Mouse (Mus musculus) MEL (cell line): ENCODE data around the gene Tpcn1. TPM values are rescaled to one million over a fixed set of nuclear protein-coding genes. Genes with fewer than 3 reads are reported as not detected.

ENCODE experiments used
- DNase-seq: peaks from one replicate; pipeline ENCODE4 v3.0.0; 2011; ENCODE audit warnings: low read depth, low spot score
- H3K27ac ChIP-seq: 2 replicates; pipeline ENCODE4 v1.5.1; 2012; ENCODE audit warnings: low read depth, mild to moderate bottlenecking, control low read depth, low read length, moderate library complexity; ENCODE audit not compliant: control insufficient read depth
- H3K27me3 ChIP-seq, 2 experiments: fragments of 150-350 bp in 1 of 2; sonication (generic) in 1 of 2; 2 replicates each; pipeline ENCODE4 v1.6.1; 2012; ENCODE audit warnings: low read length in 2 of 2, mild to moderate bottlenecking in 2 of 2, improper control_type of control experiment in 1 of 2, moderate library complexity in 1 of 2; ENCODE audit not compliant: insufficient read depth in 2 of 2, control insufficient read depth in 1 of 2
- H3K36me3 ChIP-seq, 2 experiments: 2 replicates each; pipeline ENCODE4 v1.6.1; 2012 to 2014; ENCODE audit warnings: low read length in 2 of 2, improper control_type of control experiment in 1 of 2, inconsistent platforms in 1 of 2, mild to moderate bottlenecking in 1 of 2; ENCODE audit not compliant: insufficient read depth in 2 of 2, control insufficient read depth in 1 of 2
- H3K4me1 ChIP-seq, 2 experiments: fragments of 150-350 bp in 1 of 2; sonication (generic) in 1 of 2; 2 replicates each; pipeline ENCODE4 v1.6.1; 2012; ENCODE audit warnings: low read length in 2 of 2, improper control_type of control experiment in 1 of 2, mild to moderate bottlenecking in 1 of 2; ENCODE audit not compliant: insufficient read depth in 2 of 2, control insufficient read depth in 1 of 2
- H3K4me3 ChIP-seq, 2 experiments: fragments of 150-350 bp in 1 of 2; sonication (generic) in 1 of 2; 2 replicates each; pipeline ENCODE4 v1.5.1; 2012; ENCODE audit warnings: low read depth in 2 of 2, low read length in 2 of 2, mild to moderate bottlenecking in 2 of 2, moderate library complexity in 2 of 2, control low read depth in 1 of 2, improper control_type of control experiment in 1 of 2; ENCODE audit not compliant: control insufficient read depth in 1 of 2, insufficient read depth in 1 of 2
- H3K79me2 ChIP-seq: 2 replicates; pipeline ENCODE4 v1.6.1; 2012; ENCODE audit warnings: mild to moderate bottlenecking, low read length, moderate library complexity; ENCODE audit not compliant: control insufficient read depth, poor library complexity, insufficient read depth
- H3K9ac ChIP-seq: 2 replicates; pipeline ENCODE4 v1.6.1; 2012; ENCODE audit warnings: low read depth, mild to moderate bottlenecking, control low read depth, low read length, moderate library complexity; ENCODE audit not compliant: control insufficient read depth, poor library complexity, severe bottlenecking
- H3K9me3 ChIP-seq: fragments of 150-350 bp; sonication (generic); replicated peaks from 2 replicates; pipeline ENCODE4 v1.6.1; 2012; ENCODE audit warnings: mild to moderate bottlenecking, low read length, improper control_type of control experiment, moderate library complexity; ENCODE audit not compliant: insufficient read depth
- CHD1 ChIP-seq: IDR thresholded peaks from 2 replicates; pipeline ENCODE4 v1.6.1; 2012; ENCODE audit warnings: low read depth, mild to moderate bottlenecking, inconsistent platforms, low read length, improper control_type of control experiment
- CHD2 ChIP-seq: IDR thresholded peaks from 2 replicates; pipeline ENCODE4 v1.6.1; 2011; ENCODE audit warnings: low read length, improper control_type of control experiment
- E2F4 ChIP-seq: IDR thresholded peaks from 2 replicates; pipeline ENCODE4 v1.6.1; 2011; ENCODE audit warnings: low read depth, low read length, improper control_type of control experiment, borderline replicate concordance
- ELF1 ChIP-seq: IDR thresholded peaks from 2 replicates; pipeline ENCODE4 v1.6.1; 2014; ENCODE audit warnings: low read depth, mild to moderate bottlenecking, inconsistent platforms, low read length, improper control_type of control experiment, moderate library complexity
- EP300 ChIP-seq, 2 experiments: IDR thresholded peaks; 2 replicates each; pipeline ENCODE4 v1.6.1; 2011; ENCODE audit warnings: improper control_type of control experiment in 2 of 2, low read length in 2 of 2, low read depth in 1 of 2, mild to moderate bottlenecking in 1 of 2
- HCFC1 ChIP-seq: IDR thresholded peaks from 2 replicates; pipeline ENCODE4 v1.6.1; 2012; ENCODE audit warnings: low read depth, mild to moderate bottlenecking, inconsistent platforms, low read length, improper control_type of control experiment, moderate library complexity
- KAT2A ChIP-seq: conservative IDR thresholded peaks from 2 replicates; pipeline ENCODE4 v1.6.1; 2012; ENCODE audit warnings: low read depth, low read length, improper control_type of control experiment, inconsistent platforms
- MAX ChIP-seq: IDR thresholded peaks from 2 replicates; pipeline ENCODE4 v1.6.1; 2011; ENCODE audit warnings: low read length, improper control_type of control experiment
- MAZ ChIP-seq: IDR thresholded peaks from 2 replicates; pipeline ENCODE4 v1.6.1; 2012; ENCODE audit warnings: low read depth, mild to moderate bottlenecking, inconsistent platforms, low read length, improper control_type of control experiment
- MEF2A ChIP-seq: IDR thresholded peaks from 2 replicates; pipeline ENCODE4 v1.6.1; 2014; ENCODE audit warnings: low read depth, mild to moderate bottlenecking, inconsistent platforms, low read length, improper control_type of control experiment; ENCODE audit not compliant: poor library complexity, insufficient replicate concordance, severe bottlenecking; ENCODE audit errors: extremely low read depth
- MXI1 ChIP-seq: IDR thresholded peaks from 2 replicates; pipeline ENCODE4 v1.6.1; 2011; ENCODE audit warnings: mild to moderate bottlenecking, low read depth, low read length, improper control_type of control experiment
- MYC ChIP-seq: IDR thresholded peaks from 2 replicates; pipeline ENCODE4 v1.6.1; 2011; ENCODE audit warnings: low read depth, mild to moderate bottlenecking, low read length, improper control_type of control experiment, moderate library complexity
- NELFE ChIP-seq: IDR thresholded peaks from 2 replicates; pipeline ENCODE4 v1.6.1; 2011; ENCODE audit warnings: low read depth, low read length, improper control_type of control experiment
- NRF1 ChIP-seq: IDR thresholded peaks from 2 replicates; pipeline ENCODE4 v1.6.1; 2014; ENCODE audit warnings: low read depth, mild to moderate bottlenecking, inconsistent platforms, low read length, improper control_type of control experiment, moderate library complexity; ENCODE audit not compliant: poor library complexity, insufficient read depth, severe bottlenecking
- POLR2A ChIP-seq, 2 experiments: IDR thresholded peaks; 2 replicates each; pipeline ENCODE4 v1.6.1; 2011 to 2012; ENCODE audit warnings: low read length in 2 of 2, mild to moderate bottlenecking in 2 of 2, control low read depth in 1 of 2, improper control_type of control experiment in 1 of 2, low read depth in 1 of 2, moderate library complexity in 1 of 2; ENCODE audit not compliant: control insufficient read depth in 1 of 2, insufficient read depth in 1 of 2, poor library complexity in 1 of 2
- SMC3 ChIP-seq: IDR thresholded peaks from 2 replicates; pipeline ENCODE4 v1.6.1; 2011; ENCODE audit warnings: low read depth, low read length, improper control_type of control experiment
- TBP ChIP-seq: IDR thresholded peaks from 2 replicates; pipeline ENCODE4 v1.8.0; 2011; ENCODE audit warnings: low read depth, low read length, improper control_type of control experiment
- TCF12 ChIP-seq: IDR thresholded peaks from 2 replicates; pipeline ENCODE4 v1.6.1; 2014; ENCODE audit warnings: low read depth, mild to moderate bottlenecking, inconsistent platforms, low read length, improper control_type of control experiment, moderate library complexity
- UBTF ChIP-seq: IDR thresholded peaks from 2 replicates; pipeline ENCODE4 v1.6.1; 2012; ENCODE audit warnings: low read depth, mild to moderate bottlenecking, inconsistent platforms, low read length, improper control_type of control experiment, moderate library complexity, borderline replicate concordance; ENCODE audit not compliant: insufficient read depth
- USF1 ChIP-seq: IDR thresholded peaks from 2 replicates; pipeline ENCODE4 v1.6.1; 2014; ENCODE audit warnings: low read depth, mild to moderate bottlenecking, inconsistent platforms, low read length, improper control_type of control experiment, moderate library complexity
- USF2 ChIP-seq, 2 experiments: IDR thresholded peaks; 2 replicates each; pipeline ENCODE4 v1.6.1; 2011 to 2012; ENCODE audit warnings: improper control_type of control experiment in 2 of 2, low read length in 2 of 2, borderline replicate concordance in 1 of 2, inconsistent platforms in 1 of 2, low read depth in 1 of 2, mild to moderate bottlenecking in 1 of 2; ENCODE audit not compliant: insufficient read depth in 1 of 2
- ZC3H11A ChIP-seq: IDR thresholded peaks from 2 replicates; pipeline ENCODE4 v1.6.1; 2012; ENCODE audit warnings: low read depth, mild to moderate bottlenecking, inconsistent platforms, low read length, improper control_type of control experiment
- ZNF384 ChIP-seq: IDR thresholded peaks from 2 replicates; pipeline ENCODE4 v1.6.1; 2012; ENCODE audit warnings: low read depth, mild to moderate bottlenecking, inconsistent platforms, low read length, improper control_type of control experiment
- polyA plus RNA-seq, 2 experiments: library from polyadenylated mRNA; stranded (reverse) in 1 of 2; unstranded in 1 of 2; fragments of >175 nt in 1 of 2; fragments of >200 nt in 1 of 2; gene quantifications; 2 replicates each; pipeline versions ENCODE4 v1.2.1 to v1.2.4; 2012; ENCODE audit warnings: low replicate concordance in 2 of 2, low read depth in 1 of 2; ENCODE audit not compliant: insufficient read length in 2 of 2, insufficient read depth in 1 of 2, missing spikeins in 1 of 2
- total RNA-seq: library from RNA; depleted of rRNA; stranded (reverse); fragments of 300-350 nt; gene quantifications from 2 replicates; pipeline ENCODE4 v1.2.3, GENCODE M21; 2012

Tpcn1 gene
- total and polyA plus RNA-seq, 3 experiments: 11.3 to 43.2 TPM; not detected in 1

DNA sequence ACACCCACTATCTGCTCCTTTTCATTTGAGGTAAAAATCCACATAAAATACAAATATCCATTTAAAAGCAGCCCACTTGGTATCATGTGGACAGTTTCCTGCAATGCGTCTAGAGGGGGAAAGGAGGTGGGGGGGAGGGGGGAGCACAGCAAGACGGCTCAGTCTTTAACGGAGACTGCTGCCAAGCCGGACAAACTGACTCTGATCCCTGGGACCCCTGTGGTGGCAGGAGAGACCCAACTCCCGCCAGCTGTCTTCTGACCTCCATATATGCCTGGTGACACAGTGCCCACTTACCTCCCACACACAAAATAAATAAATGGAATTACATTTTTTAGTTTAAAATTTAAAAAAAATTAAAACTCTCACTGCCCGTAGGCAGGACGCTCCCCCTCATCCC is 15.0 kb upstream of the Tpcn1 start:
- Histone ChIP-seq H3K4me3 (no peak overlapping the region), H3K9me3 (no peaks in the 10 kb centered on the region), H3K4me1 (peaks cover 17 to 24% of the 10 kb centered on the region in 2 experiments), H3K27me3 (no peaks in the 10 kb centered on the region), H3K9ac (no peak overlapping the region), H3K79me2 (no peaks in the 10 kb centered on the region), H3K27ac (no peak overlapping the region)
- TF ChIP-seq UBTF: no peak
- no peak for TF ChIP-seq TCF12
- TF ChIP-seq MEF2A: no peak
- TF ChIP-seq USF2 (IDR thresholded peaks at IDR 0.05; ENCODE audit: borderline replicate concordance in 1 of 2, insufficient read depth in 1 of 2, low read depth in 1 of 2, low read length in 2 of 2): no peak
- no peak for TF ChIP-seq HCFC1
- TF ChIP-seq MAX: no peak
- no peak for TF ChIP-seq NRF1
- no peak for TF ChIP-seq USF1
- no peak for TF ChIP-seq TBP
- TF ChIP-seq ZC3H11A: no peak
- TF ChIP-seq POLR2A (IDR thresholded peaks at IDR 0.05; ENCODE audit: control insufficient read depth in 1 of 2, insufficient read depth in 1 of 2, low read depth in 1 of 2, low read length in 2 of 2, poor library complexity in 1 of 2): no peak
- no peak for TF ChIP-seq CHD1
- no peak for TF ChIP-seq MAZ
- TF ChIP-seq E2F4: no peak
- TF ChIP-seq ZNF384: no peak
- no peak for TF ChIP-seq ELF1
- no peak for TF ChIP-seq MYC
- TF ChIP-seq NELFE: no peak
- TF ChIP-seq, all 39 proteins: peak for 0
- H3K36me3 ChIP-seq: peaks cover 0 to 11% of the 10 kb centered on the region in 2 experiments; a peak in 2 of 4 replicates
- no peak for DNase-seq

DNA sequence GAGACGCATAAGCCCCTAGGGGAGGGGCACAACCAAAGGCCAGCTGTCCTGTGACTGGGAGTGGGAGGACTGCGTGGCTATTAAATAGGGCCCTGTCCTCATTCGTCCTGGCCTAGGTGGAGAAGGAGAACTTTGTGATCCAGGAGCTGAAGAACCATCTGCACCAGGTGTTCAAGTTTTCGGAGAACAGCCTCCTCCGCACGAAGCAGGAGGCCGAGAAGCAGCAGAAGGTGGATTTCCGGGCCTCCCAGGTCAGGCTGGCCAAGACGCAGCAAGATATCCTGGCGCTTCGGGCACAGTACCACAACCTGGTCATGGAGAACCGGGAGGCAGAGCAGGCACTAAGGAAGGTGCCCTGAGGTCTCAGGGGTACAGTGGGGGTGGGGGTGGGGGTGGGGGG is 13.7 kb upstream of the Tpcn1 start:
- Histone ChIP-seq H3K9ac (no peak overlapping the region), H3K4me1 (peaks cover 17 to 24% of the 10 kb centered on the region in 2 experiments), H3K4me3 (no peak overlapping the region), H3K36me3 (peaks cover 0 to 11% of the 10 kb centered on the region in 2 experiments; a peak in 2 of 4 replicates), H3K9me3 (no peaks in the 10 kb centered on the region), H3K27ac (no peak overlapping the region), H3K27me3 (no peaks in the 10 kb centered on the region), H3K79me2 (no peaks in the 10 kb centered on the region)
- no peak for DNase-seq
- TF ChIP-seq NRF1 (no peak), TBP (no peak), CHD2 (no peak), USF1 (no peak), E2F4 (no peak), MEF2A (no peak), KAT2A (no peak), MXI1 (no peak), EP300 (IDR thresholded peaks at IDR 0.05; ENCODE audit: low read depth in 1 of 2, low read length in 2 of 2) (no peak), SMC3 (no peak), MAX (no peak)
- TF ChIP-seq, all 39 proteins: peak for 0
